In genomic region chr5:144040720-144041364, GRCm38 (mm10) we compare ENCODE assay signal across 8 mouse cellular contexts. TPM values are rescaled to one million over a fixed set of nuclear protein-coding genes. Genes with fewer than 3 reads are reported as not detected.
DNase-seq lines count a peak whose midpoint lies in the region; ATAC-seq lines count a peak whose summit lies in the region.

No protein-coding gene starts in this region.

- peak; percentile 79 for DNase-seq in MN1 (ENCODE audit: low spot score)
- peak; percentile 52 for DNase-seq in c-Kit-negative CD71-positive TER-119-positive erythroid progenitor cells, embryonic 14.5 days (ENCODE audit: low read depth, low spot score)
- DNase-seq in fibroblast of lung, adult 2 months (ENCODE audit: low read depth): peak; percentile 20
- DNase-seq in layer of hippocampus, postnatal 25 days (ENCODE audit: extremely low spot score in 1 of 2, low spot score in 1 of 2): peak; percentile 71 to 86
- peak; percentile 76 for DNase-seq in right cerebral cortex, postnatal 14 days
- DNase-seq in urinary bladder, postnatal 25 days (ENCODE audit: low spot score): peak; percentile 79

- ATAC-seq in hematopoietic stem cell, adult 5-6 weeks (replicated peaks in 1 of 2; ENCODE audit: insufficient read depth in 1 of 2, low FRiP score in 2 of 2, low TSS enrichment in 1 of 2, low read depth in 1 of 2, poor library complexity in 2 of 2, severe bottlenecking in 2 of 2): peak; percentile 80 to 92
- peak; percentile 95 for ATAC-seq in megakaryocyte, adult 5-6 weeks (ENCODE audit: poor library complexity, severe bottlenecking)

RNA-seq across cellular contexts. Expression of gene Ocm, which starts 14.4 kb away (rescaled TPM):
- not detected in 2 replicates for total RNA-seq in hematopoietic stem cell, adult 5-6 weeks (2017)
- total RNA-seq in layer of hippocampus, postnatal 25 days (2021): not detected
- total RNA-seq in megakaryocyte, adult 5-6 weeks (2015): 0.36 TPM in 1 of 2 replicates, not detected in the other
- not detected in 2 replicates for total RNA-seq in megakaryocyte, adult 5-6 weeks (2017)

RNA-seq across cellular contexts. Expression of gene Ccz1, which starts 26.2 kb away (rescaled TPM):
- total RNA-seq in hematopoietic stem cell, adult 5-6 weeks (2017): 80.4 and 105 TPM in 2 replicates
- total RNA-seq in layer of hippocampus, postnatal 25 days (2021): 10 to 100 TPM; 35.2 to 38.2 TPM
- total RNA-seq in megakaryocyte, adult 5-6 weeks (2015): 79.6 and 85.3 TPM in 2 replicates
- 98.3 and 103 TPM in 2 replicates for total RNA-seq in megakaryocyte, adult 5-6 weeks (2017)

RNA-seq across cellular contexts. Expression of gene Lmtk2, which starts 59.4 kb away (rescaled TPM):
- 13.7 and 14.6 TPM in 2 replicates for total RNA-seq in hematopoietic stem cell, adult 5-6 weeks (2017)
- total RNA-seq in layer of hippocampus, postnatal 25 days (2021): 10 to 100 TPM; 92.3 to 94.2 TPM
- 13.4 and 15.3 TPM in 2 replicates for total RNA-seq in megakaryocyte, adult 5-6 weeks (2015)
- total RNA-seq in megakaryocyte, adult 5-6 weeks (2017): 11.8 and 16.6 TPM in 2 replicates

Comparison
In these comparisons a context has a peak if more than half of its experiments do, and no peak if none do; other contexts are left out.
1. Peak in every context shown above with its lines: DNase-seq and ATAC-seq.
2. DNase-seq: peak in every context shown above with its lines; median percentile 79 in MN1; 79 in urinary bladder, postnatal 25 days; 78 in layer of hippocampus, postnatal 25 days; 76 in right cerebral cortex, postnatal 14 days; 52 in c-Kit-negative CD71-positive TER-119-positive erythroid progenitor cells, embryonic 14.5 days; 20 in fibroblast of lung, adult 2 months.